11 mouse cellular contexts compared by ENCODE assay signal in genomic region chr10:67897281-67897680, GRCm38 (mm10). TPM values are rescaled to one million over a fixed set of nuclear protein-coding genes. Genes with fewer than 3 reads are reported as not detected.
"Had no signal": no experiment of that assay in that cellular context is flagged by ENCODE, and none has a peak within 500 bp of the region (broad histone marks: within the 10 kb centered on the region; RNA-seq: fewer than 3 reads in every experiment).

No protein-coding gene starts in this region.

- H3K27me3 ChIP-seq: limb, embryonic 12.5 days; liver, embryonic 13.5 days had no signal

- DNase-seq: kidney, postnatal 10 days; kidney, postnatal 4 days; liver; liver, embryonic 13.5 days; lung, adult 18-20 months; lung, postnatal 36 days; thymus, postnatal 4 days had no signal

- H3K9ac ChIP-seq: limb, embryonic 12.5 days; liver, embryonic 13.5 days; midbrain, embryonic 13.5 days had no signal

- ATAC-seq: midbrain, embryonic 13.5 days had no signal

- H3K4me2 ChIP-seq: limb, embryonic 12.5 days; liver, embryonic 13.5 days; midbrain, embryonic 13.5 days had no signal

- H3K9me3 ChIP-seq: limb, embryonic 12.5 days; liver, embryonic 13.5 days; midbrain, embryonic 13.5 days had no signal

- H3K4me1 ChIP-seq: limb, embryonic 12.5 days; liver, embryonic 13.5 days had no signal

- H3K4me3 ChIP-seq: limb, embryonic 12.5 days; liver, embryonic 13.5 days; midbrain, embryonic 13.5 days had no signal

- H3K36me3 ChIP-seq: limb, embryonic 12.5 days; liver, embryonic 13.5 days; midbrain, embryonic 13.5 days had no signal

- H3K27ac ChIP-seq: limb, embryonic 12.5 days; liver, embryonic 13.5 days; midbrain, embryonic 13.5 days; stomach, postnatal 0 days had no signal

RNA-seq across cellular contexts. Expression of gene Zfp365, which starts 15.2 kb away (rescaled TPM):
- total RNA-seq: megakaryocyte progenitor cell, adult 5-6 weeks had no signal
